Comparison of ENCODE assay signal across 8 mouse cellular contexts in genomic region chr7:127406002-127406987, GRCm38 (mm10). TPM values are rescaled to one million over a fixed set of nuclear protein-coding genes. Genes with fewer than 3 reads are reported as not detected.
DNase-seq lines count a peak whose midpoint lies in the region; ATAC-seq and TF ChIP-seq lines count a peak whose summit lies in the region.
"Not testable (repeated sequence)": the region's sequence is repeated elsewhere in the genome, so short reads cannot be mapped to it uniquely, and the experiment has no call there.

TSS of gene Zfp764 (minus strand) at chr7:127406822.

- intact Hi-C loops in gastrocnemius, adult 2 months (cut with DNase I), result loop anchor here (5.0 kb wide), 3 partner anchors 41 to 99 kb away; partner anchors contain the start of gene Zfp689
- intact Hi-C loops in left cerebral cortex, adult 2 months (cut with DNase I), result loop anchor here (5.0 kb wide), 1 partner anchor 44 kb away; no protein-coding TSS in a partner anchor

- H3K4me3 ChIP-seq in gastrocnemius, adult 2 months, result peak within 1 kb of the TSS; percentile 88
- H3K4me3 ChIP-seq in hindbrain, postnatal 0 days (ENCODE audit: low read length), result peak within 1 kb of the TSS; percentile 46
- peak within 1 kb of the TSS; percentile 82 for H3K4me3 ChIP-seq in left cerebral cortex, adult 2 months

- H3K4me2 ChIP-seq in hindbrain, postnatal 0 days (ENCODE audit: low read depth, low read length), result peak within 1 kb of the TSS; percentile 72

- H3K9me3 ChIP-seq in hindbrain, postnatal 0 days (ENCODE audit: low read length), result not testable (repeated sequence)

- peak within 1 kb of the TSS; percentile 65 for H3K9ac ChIP-seq in hindbrain, postnatal 0 days (replicated peaks; ENCODE audit: low read length)

- TF ChIP-seq CTCF in gastrocnemius, adult 2 months (IDR thresholded peaks at IDR 0.05), result peak; percentile 82
- TF ChIP-seq CTCF in hindbrain, postnatal 0 days (IDR thresholded peaks at IDR 0.05; ENCODE audit: low read depth), result peak; percentile 88
- peak; percentile 85 for TF ChIP-seq CTCF in left cerebral cortex, adult 2 months (IDR thresholded peaks at IDR 0.05)

- 7% methylated on average over 40 of the region's 40 CpGs for whole genome bisulfite sequencing in hindbrain, postnatal 0 days

- H3K36me3 ChIP-seq in hindbrain, postnatal 0 days (ENCODE audit: insufficient read depth, low read length), result not testable (repeated sequence)

- H3K27me3 ChIP-seq in hindbrain, postnatal 0 days (ENCODE audit: insufficient read depth, low read length), result not testable (repeated sequence)

- not testable (repeated sequence) for H3K4me1 ChIP-seq in hindbrain, postnatal 0 days (ENCODE audit: insufficient read depth, low read length)

- H3K27ac ChIP-seq in gastrocnemius, adult 2 months, result peak within 1 kb of the TSS; percentile 91
- H3K27ac ChIP-seq in hindbrain, postnatal 0 days, result peak within 1 kb of the TSS; percentile 82
- H3K27ac ChIP-seq in left cerebral cortex, adult 2 months, result peak within 1 kb of the TSS; percentile 89

- DNase-seq in WW6 (ENCODE audit: low read depth, low spot score), result peak; percentile 62
- DNase-seq in gastrocnemius, adult 2 months, result peak; percentile 84
- DNase-seq in hindbrain, postnatal 0 days (ENCODE audit: low spot score), result peak; percentile 93
- peak; percentile 77 to 83 for DNase-seq in left cerebral cortex, adult 2 months (ENCODE audit: extremely low spot score in 1 of 2, low spot score in 2 of 2)
- DNase-seq in right cerebral cortex, adult 2 months (ENCODE audit: low spot score in 2 of 2), result peak; percentile 89 to 92
- DNase-seq in urinary bladder, postnatal 25 days (ENCODE audit: low spot score), result peak; percentile 83

- ATAC-seq in common myeloid progenitor, adult 5-6 weeks (replicated peaks; ENCODE audit: low read depth, poor library complexity, severe bottlenecking), result peak; percentile 95
- peak; percentile 92 for ATAC-seq in hindbrain, postnatal 0 days
- peak; percentile 92 for ATAC-seq in megakaryocyte, adult 5-6 weeks (ENCODE audit: poor library complexity, severe bottlenecking)

RNA-seq across cellular contexts. Expression of gene Zfp764, which starts in this region (rescaled TPM):
- total RNA-seq in common myeloid progenitor, adult 5-6 weeks (2017), result 9.2 and 13.0 TPM in 2 replicates
- 1 to 10 TPM; 1.7 to 2.5 TPM for total RNA-seq in gastrocnemius, adult 2 months (2021)
- 4.0 and 5.0 TPM in 2 replicates for total RNA-seq in hindbrain, postnatal 0 days (2014; rRNA removed)
- 2.7 and 3.0 TPM in 2 replicates for polyA plus RNA-seq in hindbrain, postnatal 0 days (2015; fragmentation: Nextera tagmentation; extraction: Ambion mirVana)
- 1 to 10 TPM; 3.8 to 5.6 TPM for total RNA-seq in left cerebral cortex, adult 2 months (2021)
- total RNA-seq in megakaryocyte, adult 5-6 weeks (2015), result 8.5 and 10.5 TPM in 2 replicates
- total RNA-seq in megakaryocyte, adult 5-6 weeks (2017), result 9.1 and 9.5 TPM in 2 replicates

Comparison
In these comparisons a context has a peak if more than half of its experiments do, and no peak if none do; other contexts are left out.
1. Peak in every context shown above with its lines: DNase-seq, ATAC-seq, H3K4me3 ChIP-seq and H3K27ac ChIP-seq.